Comparison of ENCODE assay signal across 24 mouse cellular contexts in genomic region chr13:8972972-8973371, GRCm38 (mm10). TPM values are rescaled to one million over a fixed set of nuclear protein-coding genes. Genes with fewer than 3 reads are reported as not detected.
"Had no signal": no experiment of that assay in that cellular context is flagged by ENCODE, and none has a peak within 500 bp of the region (broad histone marks: within the 10 kb centered on the region; RNA-seq: fewer than 3 reads in every experiment).

No protein-coding gene starts in this region.

- H3K9ac ChIP-seq: neural tube, embryonic 15.5 days; stomach, embryonic 15.5 days had no signal

- H3K27me3 ChIP-seq: neural tube, embryonic 15.5 days; stomach, embryonic 15.5 days had no signal

- H3K4me2 ChIP-seq: neural tube, embryonic 15.5 days; stomach, embryonic 15.5 days had no signal

- H3K4me3 ChIP-seq: neural tube, embryonic 15.5 days; stomach, embryonic 15.5 days had no signal

- H3K27ac ChIP-seq: neural tube, embryonic 15.5 days; stomach, embryonic 15.5 days; stomach, postnatal 0 days had no signal

- DNase-seq: retina, postnatal 1 day; right cerebral cortex, adult 18-20 months; right cerebral cortex, postnatal 14 days; right cerebral cortex, postnatal 25 days; right cerebral cortex, postnatal 4 days; spleen, adult 18-20 months; thymus, adult 18-20 months; thymus, adult 2 months; thymus, postnatal 14 days; thymus, postnatal 25 days; thymus, postnatal 36 days; thymus, postnatal 4 days had no signal

- H3K9me3 ChIP-seq: neural tube, embryonic 15.5 days; stomach, embryonic 15.5 days had no signal

- H3K4me1 ChIP-seq: neural tube, embryonic 15.5 days; stomach, embryonic 15.5 days had no signal

RNA-seq across cellular contexts. Expression of gene Idi2, which starts 20.3 kb away (rescaled TPM):
- total RNA-seq: neutrophil, adult 5-6 weeks had no signal
- polyA plus RNA-seq: neural tube, embryonic 15.5 days; small intestine, adult 2 months; spleen, adult 2 months; stomach, embryonic 14.5 days; stomach, embryonic 15.5 days; stomach, embryonic 16.5 days; stomach, postnatal 0 days; testis, adult 2 months; urinary bladder, adult 2 months had no signal

RNA-seq across cellular contexts. Expression of gene Gm9745, which starts 24.9 kb away (rescaled TPM):
- total RNA-seq: neutrophil, adult 5-6 weeks had no signal
- polyA plus RNA-seq: neural tube, embryonic 14.5 days; neural tube, embryonic 15.5 days; small intestine, adult 2 months; spleen, adult 2 months; stomach, embryonic 14.5 days; stomach, embryonic 15.5 days; stomach, embryonic 16.5 days; stomach, postnatal 0 days; testis, adult 2 months; thymus, adult 2 months; thymus, postnatal 0 days; urinary bladder, adult 2 months had no signal
